23 mouse cellular contexts compared by ENCODE assay signal in the genomic region with DNA sequence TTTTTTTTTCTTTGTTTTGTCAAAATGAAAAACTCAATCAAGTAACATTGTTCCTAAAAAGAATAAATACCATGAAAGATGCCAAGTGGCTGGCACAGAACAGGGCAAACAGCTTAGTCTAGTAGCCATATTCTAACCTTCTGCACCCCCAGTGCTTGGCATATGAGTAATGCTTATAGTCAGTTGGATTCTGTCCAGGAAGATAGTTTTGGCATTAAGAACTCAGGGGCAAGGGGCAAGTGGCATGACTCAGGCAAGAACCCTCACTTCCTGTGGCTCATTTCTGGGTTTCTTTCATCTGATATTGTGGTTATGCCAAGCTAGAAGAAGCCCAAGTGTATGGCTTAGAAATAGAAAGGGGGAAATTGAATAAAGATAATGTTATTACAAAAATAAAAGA.
DNase-seq lines count a peak whose midpoint lies in the region; ATAC-seq and TF ChIP-seq lines count a peak whose summit lies in the region.
"Had no signal": no experiment of that assay in that cellular context is flagged by ENCODE, and none has a peak within 500 bp of the region (broad histone marks: within the 10 kb centered on the region; RNA-seq: fewer than 3 reads in every experiment).

No protein-coding gene starts in this region.

- no peaks in the 10 kb centered on the region for H3K27me3 ChIP-seq in Patski
- H3K27me3 ChIP-seq: midbrain, embryonic 15.5 days; neural tube, embryonic 15.5 days had no signal

- DNase-seq in adrenal gland, postnatal 14 days: peak; percentile 29
- no peak for DNase-seq in adrenal gland, postnatal 25 days
- peak; percentile 62 for DNase-seq in 416B (ENCODE audit: low read depth)
- DNase-seq in Patski (ENCODE audit: low read depth, low spot score): peak; percentile 44
- DNase-seq in embryo, embryonic 9.5 days (ENCODE audit: extremely low spot score): no peak
- no peak for DNase-seq in frontal cortex, adult 2 months (ENCODE audit: extremely low spot score in 1 of 2, low spot score in 1 of 2)
- DNase-seq: cerebellum, adult 18-20 months; cerebellum, postnatal 10 days; heart, postnatal 10 days; kidney, adult 8-10 months; kidney, postnatal 4 days; liver; lung, embryonic 14.5 days; lung, postnatal 14 days; right cerebral cortex, postnatal 25 days; thymus, adult 18-20 months; thymus, postnatal 36 days had no signal

- in situ Hi-C loops in Patski (cut with MboI; ENCODE audit: low pct_unique_long_range_greater_than_20kb): no loop called here

- TF ChIP-seq CTCF in Patski (IDR thresholded peaks at IDR 0.05): no peak

- CTCF ChIA-PET in Patski (lab: Charles Lee): interaction anchor here (1.2 kb wide), 1 partner anchor 13 kb away, joined by 3 read pairs; no protein-coding TSS in a partner anchor

- peak; percentile 35 for ATAC-seq in Patski
- ATAC-seq in hematopoietic stem cell, adult 5-6 weeks (replicated peaks in 1 of 2; ENCODE audit: insufficient read depth in 1 of 2, low FRiP score in 2 of 2, low TSS enrichment in 1 of 2, low read depth in 1 of 2, poor library complexity in 2 of 2, severe bottlenecking in 2 of 2): peak; percentile 90 to 91
- ATAC-seq: activated CD4-positive, CD25-positive, alpha-beta regulatory T cell, adult 4 months; forebrain, embryonic 16.5 days; hindbrain, embryonic 16.5 days; midbrain, embryonic 15.5 days had no signal

- POLR2A ChIA-PET in Patski (lab: Charles Lee): no interaction called here

Comparison
In these comparisons a context has a peak if more than half of its experiments do, and no peak if none do; other contexts are left out.
1. DNase-seq: peak in adrenal gland, postnatal 14 days (single experiment), 416B (single experiment) and Patski (single experiment); none in adrenal gland, postnatal 25 days (single experiment), embryo, embryonic 9.5 days (single experiment) and frontal cortex, adult 2 months (0 of 2).